Comparison of ENCODE assay signal across 1 mouse cellular context in genomic region chr3:84603212-84603611, GRCm38 (mm10).
TF ChIP-seq lines count a peak whose summit lies in the region.

No protein-coding gene starts in this region.

TF ChIP-seq in MEL, 35 proteins besides CTCF, POLR2A, EP300 and RAD21 (continued from another document):
- TF ChIP-seq UBTF (IDR thresholded peaks at IDR 0.05; ENCODE audit: borderline replicate concordance, insufficient read depth, low read depth, low read length) (no peak), USF1 (IDR thresholded peaks at IDR 0.05; ENCODE audit: low read depth, low read length) (no peak), CHD1 (IDR thresholded peaks at IDR 0.05; ENCODE audit: low read depth, low read length) (no peak), USF2 (IDR thresholded peaks at IDR 0.05; ENCODE audit: borderline replicate concordance in 1 of 2, insufficient read depth in 1 of 2, low read depth in 1 of 2, low read length in 2 of 2) (no peak), ZKSCAN1 (IDR thresholded peaks at IDR 0.05; ENCODE audit: low read depth, low read length) (no peak), BHLHE40 (IDR thresholded peaks at IDR 0.05; ENCODE audit: borderline replicate concordance, low read depth, low read length) (no peak), NRF1 (IDR thresholded peaks at IDR 0.05; ENCODE audit: insufficient read depth, low read depth, low read length, poor library complexity, severe bottlenecking) (no peak), MYC (IDR thresholded peaks at IDR 0.05; ENCODE audit: low read depth, low read length) (no peak; the same call in 1 of the 2 replicates)
